Mouse (Mus musculus): Measurements from ENCODE around the gene Vmn1r228.

The Vmn1r228 gene

DNA sequence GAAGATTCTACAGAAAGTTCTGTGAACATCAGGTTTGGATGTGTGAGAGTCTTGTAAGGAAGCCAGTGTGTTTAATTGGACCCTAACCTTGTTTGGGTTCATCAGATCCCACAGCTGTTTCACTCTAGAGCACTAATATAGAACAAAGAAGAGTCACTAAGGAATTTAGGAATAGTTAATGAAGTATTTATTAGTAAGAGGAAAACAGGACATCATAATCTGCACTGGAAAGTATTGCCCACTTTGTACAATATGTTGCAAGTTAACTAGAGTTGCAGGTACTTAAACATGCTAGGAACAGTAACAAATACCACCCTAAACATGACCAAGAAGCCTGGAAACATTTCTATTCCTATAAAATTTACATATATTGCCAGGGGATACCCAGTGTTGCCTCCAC lies at the start of gene Vmn1r228:
Gene Vmn1r228 (minus strand): TSS at position 101 of the 400 bp plus-strand sequence.
- no peak for DNase-seq (ENCODE audit: low spot score)

DNA sequence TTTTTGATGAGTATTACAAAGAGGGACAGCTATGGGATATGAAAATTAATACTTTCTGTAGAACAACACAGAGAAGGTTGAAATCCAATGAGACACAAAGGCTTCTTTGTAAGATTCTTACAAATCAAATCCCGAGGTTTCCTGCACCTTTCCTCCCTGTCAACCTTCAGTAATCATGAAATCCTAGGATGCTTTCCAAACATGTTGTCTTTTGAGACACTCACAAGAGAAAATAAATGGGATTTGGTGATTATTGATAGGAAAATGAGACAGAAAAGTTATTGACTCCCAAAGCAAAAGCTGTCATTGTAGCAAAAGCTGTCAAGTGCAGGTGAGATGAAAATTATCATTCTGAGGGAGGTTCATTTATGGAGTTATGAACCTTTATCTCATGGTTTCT lies 25.3 kb upstream of the Vmn1r228 start, which contains the start of gene Vmn1r229:
Gene Vmn1r229 (plus strand): TSS at position 301 of the 400 bp plus-strand sequence.
- DNase-seq (ENCODE audit: low spot score) = no peak

DNA sequence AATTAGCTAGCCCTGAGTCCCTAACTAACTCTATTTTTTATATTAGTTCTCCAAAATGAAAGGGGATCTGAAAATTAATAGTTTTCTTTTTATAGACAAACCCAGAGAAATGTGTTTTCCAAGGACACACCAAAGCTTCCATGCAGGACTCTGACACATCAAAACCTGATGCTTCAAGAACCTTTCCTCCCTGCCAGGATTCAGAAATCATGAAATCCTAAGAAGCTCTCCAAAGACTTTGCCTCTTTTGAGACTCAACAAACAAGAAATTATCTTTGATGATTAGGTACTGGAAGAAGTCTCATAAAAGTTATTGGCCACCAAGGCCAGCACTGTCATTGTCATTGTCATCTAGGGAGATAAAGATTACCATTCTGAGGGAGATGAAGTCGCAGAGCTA lies 56.4 kb downstream of the Vmn1r228 start, which contains the start of gene Vmn1r227:
Gene Vmn1r227 (plus strand): TSS at position 301 of the 400 bp plus-strand sequence.
- no peak for DNase-seq (ENCODE audit: low spot score)
